Mouse (Mus musculus): ENCODE data around the gene Ptn. TPM values are rescaled to one million over a fixed set of nuclear protein-coding genes. Genes with fewer than 3 reads are reported as not detected.

Gene Ptn
- polyA plus RNA-seq, 1 experiment from 2014 or later = 314 TPM

DNA sequence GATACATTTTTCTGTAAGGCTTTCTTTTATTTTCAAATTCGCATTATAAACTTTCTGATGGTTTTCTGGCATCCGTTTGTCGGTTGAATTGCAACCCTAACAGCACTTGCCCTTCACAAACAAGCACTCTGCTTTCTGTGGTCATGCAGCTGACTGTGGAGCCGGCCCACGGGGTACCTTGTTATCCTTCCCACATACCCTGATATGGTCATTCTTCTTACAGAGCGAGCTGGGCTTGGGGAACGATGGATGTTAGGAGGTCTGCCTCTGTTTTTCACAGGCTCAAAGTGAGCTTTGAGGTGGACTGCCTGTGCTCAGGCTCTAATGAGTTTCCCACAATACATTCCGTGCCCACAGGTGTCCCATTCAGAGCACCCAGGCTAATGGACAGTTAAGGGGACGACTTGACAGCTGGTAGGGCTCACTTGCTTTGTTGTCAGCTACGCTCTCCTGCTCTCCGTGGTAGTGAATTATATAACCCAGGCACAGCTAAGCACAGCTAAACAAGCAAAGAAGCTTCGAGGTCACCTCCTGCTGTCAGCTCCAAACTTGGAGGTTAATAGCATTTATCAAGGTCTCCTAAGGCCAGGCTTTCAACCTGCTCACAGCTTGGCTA lies 21.3 kb downstream of the Ptn start:
- no peak overlapping the region for H3K4me3 ChIP-seq (ENCODE audit: low read depth, low read length)
- H3K4me1 ChIP-seq (ENCODE audit: control insufficient read depth, insufficient read depth, low read length) = peaks cover 8% of the 10 kb centered on the region
- H3K4me2 ChIP-seq = no peak overlapping the region; the same call in 1 of the 2 replicates
- H3K27me3 ChIP-seq (ENCODE audit: control insufficient read depth, insufficient read depth, low read length) = no peaks in the 10 kb centered on the region
- H3K36me3 ChIP-seq (ENCODE audit: control insufficient read depth, insufficient read depth, low read length) = no peaks in the 10 kb centered on the region
- no peaks in the 10 kb centered on the region for H3K9me3 ChIP-seq (replicated peaks; ENCODE audit: control insufficient read depth, low read length)
- ATAC-seq (replicated peaks; ENCODE audit: insufficient number of reproducible peaks, low FRiP score, low TSS enrichment) = no peak
- 40% methylated on average over 12 of the region's 12 CpGs for WGBS (ENCODE audit: insufficient replicate concordance)
- no peak overlapping the region for H3K9ac ChIP-seq (ENCODE audit: low read depth, low read length)
- no peak overlapping the region for H3K27ac ChIP-seq (ENCODE audit: low read depth, low read length)

DNA sequence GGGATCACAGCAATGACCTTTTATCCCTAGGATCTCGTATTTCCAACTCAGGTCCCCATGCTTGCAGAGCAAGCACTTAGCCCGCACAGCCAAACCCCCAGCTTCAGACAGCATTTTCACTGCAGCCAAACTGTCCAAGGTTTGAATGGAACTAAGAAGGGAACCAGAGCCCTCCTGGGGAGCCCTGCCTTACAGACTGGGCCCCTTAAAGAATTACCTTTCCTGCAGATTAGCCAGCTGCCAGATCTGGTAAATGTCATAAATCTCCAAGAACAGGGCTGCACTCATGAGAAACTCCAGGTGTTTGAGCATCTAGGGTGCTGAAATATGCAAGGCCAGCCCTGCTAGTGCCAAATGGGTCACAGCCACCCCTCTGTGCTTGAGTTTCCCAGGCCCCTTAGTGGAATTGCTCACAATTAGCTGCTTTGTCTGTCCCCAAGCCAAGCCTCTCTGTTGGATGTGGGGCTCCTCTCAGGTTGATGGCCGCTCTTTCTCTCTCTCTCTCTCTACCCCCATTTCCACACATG lies 25.3 kb downstream of the Ptn start:
- H3K9me3 ChIP-seq (replicated peaks; ENCODE audit: control insufficient read depth, low read length) = no peaks in the 10 kb centered on the region
- ATAC-seq (replicated peaks; ENCODE audit: insufficient number of reproducible peaks, low FRiP score, low TSS enrichment) = no peak
- WGBS (ENCODE audit: insufficient replicate concordance) = 51% methylated on average over 3 of the region's 3 CpGs

DNA sequence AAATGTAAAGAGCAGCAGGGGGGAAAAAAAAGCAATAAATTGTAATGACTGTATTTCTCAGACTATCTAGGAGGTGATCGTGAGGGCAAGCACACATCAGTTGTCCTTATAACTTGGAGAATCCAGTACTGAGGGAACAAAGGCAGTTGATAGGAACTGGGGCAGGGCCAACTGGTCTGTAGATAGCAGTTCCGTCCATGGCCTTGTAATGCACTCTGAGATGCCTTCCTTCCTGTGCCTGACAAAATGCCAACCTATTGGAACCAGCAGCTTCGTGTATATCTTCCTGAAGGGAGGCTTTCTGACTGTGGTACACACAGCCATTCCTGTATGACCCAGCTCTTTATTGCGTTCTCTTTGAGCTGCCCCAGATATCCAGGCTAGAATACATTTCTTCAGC lies 27.5 kb downstream of the Ptn start:
- no peak for ATAC-seq (replicated peaks; ENCODE audit: insufficient number of reproducible peaks, low FRiP score, low TSS enrichment)
- H3K27me3 ChIP-seq (ENCODE audit: control insufficient read depth, insufficient read depth, low read length) = no peaks in the 10 kb centered on the region
- H3K4me1 ChIP-seq (ENCODE audit: control insufficient read depth, insufficient read depth, low read length) = peaks cover 11% of the 10 kb centered on the region
- no peak overlapping the region for H3K27ac ChIP-seq (ENCODE audit: low read depth, low read length)
- H3K36me3 ChIP-seq (ENCODE audit: control insufficient read depth, insufficient read depth, low read length) = no peaks in the 10 kb centered on the region
- no peak overlapping the region for H3K4me2 ChIP-seq
- H3K9ac ChIP-seq (ENCODE audit: low read depth, low read length) = no peak overlapping the region
- H3K9me3 ChIP-seq (replicated peaks; ENCODE audit: control insufficient read depth, low read length) = no peaks in the 10 kb centered on the region
- 65% methylated on average over 4 of the region's 4 CpGs for WGBS (ENCODE audit: insufficient replicate concordance)
- H3K4me3 ChIP-seq (ENCODE audit: low read depth, low read length) = no peak overlapping the region

More for the DNA sequence above, 25.3 kb downstream of the Ptn start:
- no peak overlapping the region for H3K27ac ChIP-seq (ENCODE audit: low read depth, low read length)
- no peak overlapping the region for H3K4me3 ChIP-seq (ENCODE audit: low read depth, low read length)
- H3K4me2 ChIP-seq = no peak overlapping the region
- no peaks in the 10 kb centered on the region for H3K36me3 ChIP-seq (ENCODE audit: control insufficient read depth, insufficient read depth, low read length)
- peaks cover 8% of the 10 kb centered on the region for H3K4me1 ChIP-seq (ENCODE audit: control insufficient read depth, insufficient read depth, low read length)
- no peaks in the 10 kb centered on the region for H3K27me3 ChIP-seq (ENCODE audit: control insufficient read depth, insufficient read depth, low read length)
- H3K9ac ChIP-seq (ENCODE audit: low read depth, low read length) = 0 out of 2 replicates have a peak overlapping the region, but pooled peaks have one; percentile 34

DNA sequence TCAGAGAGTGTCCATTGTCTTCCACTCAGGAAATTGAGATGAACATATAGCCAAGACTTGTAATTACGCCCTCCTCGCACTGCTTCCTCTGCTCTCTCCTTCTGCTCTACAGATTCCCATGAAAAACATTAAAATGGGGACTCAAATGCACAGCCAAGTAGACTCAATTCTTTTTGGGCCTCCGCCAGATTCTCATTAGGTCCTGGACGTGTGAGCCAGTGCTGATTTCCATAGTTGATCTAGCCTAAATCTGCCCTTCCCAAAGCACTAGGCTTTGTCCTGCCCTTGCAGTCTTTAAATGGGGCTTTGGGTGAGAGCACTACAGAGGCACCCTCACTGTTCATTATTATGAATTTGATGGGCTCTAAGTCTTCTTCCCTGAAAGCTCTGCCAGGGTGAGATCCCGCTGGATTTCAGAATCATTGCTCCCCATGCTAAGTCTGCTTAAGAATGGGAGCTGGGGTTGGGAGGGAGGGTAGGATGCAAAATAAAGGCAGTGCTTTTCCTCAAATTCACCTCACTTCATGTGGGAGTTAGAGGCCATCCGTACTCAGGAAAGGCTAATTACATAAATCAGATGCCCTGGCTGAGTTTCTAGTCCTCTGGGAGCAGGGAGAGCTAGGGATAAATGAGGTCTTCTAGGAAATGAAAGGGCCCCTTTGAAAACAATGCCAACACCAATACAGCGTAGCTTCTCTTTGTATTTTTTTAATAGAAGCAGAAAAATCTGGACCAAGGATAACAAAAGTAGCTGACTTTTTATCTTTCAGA lies 32.3 kb downstream of the Ptn start:
- Histone ChIP-seq H3K27ac (ENCODE audit: low read depth, low read length) (no peak overlapping the region), H3K36me3 (ENCODE audit: control insufficient read depth, insufficient read depth, low read length) (no peaks in the 10 kb centered on the region), H3K9ac (ENCODE audit: low read depth, low read length) (no peak overlapping the region), H3K4me3 (ENCODE audit: low read depth, low read length) (no peak overlapping the region), H3K9me3 (replicated peaks; ENCODE audit: control insufficient read depth, low read length) (no peaks in the 10 kb centered on the region), H3K4me2 (no peak overlapping the region), H3K4me1 (ENCODE audit: control insufficient read depth, insufficient read depth, low read length) (peaks cover 2% of the 10 kb centered on the region; the same call in 1 of the 2 replicates), H3K27me3 (ENCODE audit: control insufficient read depth, insufficient read depth, low read length) (no peaks in the 10 kb centered on the region)
- no peak for ATAC-seq (replicated peaks; ENCODE audit: insufficient number of reproducible peaks, low FRiP score, low TSS enrichment)
- 55% methylated on average over 7 of the region's 7 CpGs for WGBS (ENCODE audit: insufficient replicate concordance)

DNA sequence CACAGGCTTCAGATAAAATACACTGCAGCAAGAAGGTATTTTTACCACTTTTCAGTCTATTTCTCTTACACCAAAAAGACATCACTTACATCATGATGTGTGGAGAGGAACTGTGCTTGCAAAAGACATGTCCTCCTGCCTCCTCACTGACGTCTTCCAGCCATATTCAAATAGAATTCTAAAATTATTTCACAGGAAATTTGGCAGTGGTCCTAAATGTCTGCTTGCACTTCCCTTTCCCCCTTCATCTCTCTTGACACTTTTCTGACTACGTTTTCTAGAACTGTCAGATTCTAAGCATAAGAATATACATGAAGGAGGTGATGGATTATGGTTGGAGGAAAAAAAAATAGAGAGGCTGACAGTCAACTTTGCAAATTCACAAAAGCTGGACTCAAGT lies 33.0 kb downstream of the Ptn start:
- no peaks in the 10 kb centered on the region for H3K9me3 ChIP-seq (replicated peaks; ENCODE audit: control insufficient read depth, low read length)
- WGBS (ENCODE audit: insufficient replicate concordance) = 43% methylated on average over 2 of the region's 2 CpGs
- H3K27me3 ChIP-seq (ENCODE audit: control insufficient read depth, insufficient read depth, low read length) = no peaks in the 10 kb centered on the region
- no peak overlapping the region for H3K4me2 ChIP-seq
- H3K36me3 ChIP-seq (ENCODE audit: control insufficient read depth, insufficient read depth, low read length) = no peaks in the 10 kb centered on the region
- no peak for ATAC-seq (replicated peaks; ENCODE audit: insufficient number of reproducible peaks, low FRiP score, low TSS enrichment)
- no peak overlapping the region for H3K4me3 ChIP-seq (ENCODE audit: low read depth, low read length)
- no peak overlapping the region for H3K9ac ChIP-seq (ENCODE audit: low read depth, low read length)
- no peak overlapping the region for H3K27ac ChIP-seq (ENCODE audit: low read depth, low read length)
- peaks cover 2% of the 10 kb centered on the region; the same call in 1 of the 2 replicates for H3K4me1 ChIP-seq (ENCODE audit: control insufficient read depth, insufficient read depth, low read length)

DNA sequence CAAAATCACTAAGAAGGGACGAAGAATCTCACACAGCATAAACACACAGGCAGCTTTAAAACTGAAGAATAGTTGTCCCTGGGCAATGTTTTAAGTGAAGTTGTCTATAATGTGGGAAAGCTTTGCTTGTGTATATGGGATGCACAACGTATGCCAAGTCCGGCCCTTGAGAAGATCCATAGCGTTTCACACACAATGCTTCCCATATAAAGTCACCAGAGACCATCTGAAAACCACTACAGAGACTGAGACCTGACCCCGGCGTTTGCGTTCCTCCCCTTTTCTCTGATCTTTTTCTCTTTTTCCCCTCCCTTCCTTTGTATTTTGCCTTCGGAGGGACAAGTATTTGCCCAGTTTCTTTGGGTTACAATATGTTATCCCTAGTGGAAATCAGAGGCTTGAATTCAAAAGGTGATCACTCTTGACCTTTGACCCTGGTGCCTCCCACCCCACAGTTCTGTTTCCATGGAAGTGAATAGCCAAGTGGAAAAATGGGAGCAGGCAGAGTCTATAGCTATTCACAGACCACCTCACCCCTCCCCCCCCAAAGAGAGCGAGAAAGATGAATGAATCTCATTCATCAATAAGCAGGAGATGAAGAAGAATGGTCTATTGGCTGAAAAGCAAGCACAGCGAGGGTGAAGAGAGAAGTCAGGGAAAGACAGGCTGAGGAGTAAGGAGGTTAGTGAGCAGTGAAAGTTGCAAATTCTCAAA lies 34.2 kb downstream of the Ptn start:
- Histone ChIP-seq H3K27me3 (ENCODE audit: control insufficient read depth, insufficient read depth, low read length) (no peaks in the 10 kb centered on the region), H3K9ac (ENCODE audit: low read depth, low read length) (no peak overlapping the region), H3K27ac (ENCODE audit: low read depth, low read length) (no peak overlapping the region), H3K9me3 (replicated peaks; ENCODE audit: control insufficient read depth, low read length) (no peaks in the 10 kb centered on the region), H3K4me3 (ENCODE audit: low read depth, low read length) (no peak overlapping the region), H3K4me1 (ENCODE audit: control insufficient read depth, insufficient read depth, low read length) (peaks cover 2% of the 10 kb centered on the region; the same call in 1 of the 2 replicates), H3K36me3 (ENCODE audit: control insufficient read depth, insufficient read depth, low read length) (no peaks in the 10 kb centered on the region), H3K4me2 (no peak overlapping the region)
- no peak for ATAC-seq (replicated peaks; ENCODE audit: insufficient number of reproducible peaks, low FRiP score, low TSS enrichment)
- WGBS (ENCODE audit: insufficient replicate concordance) = 73% methylated on average over 10 of the region's 10 CpGs

DNA sequence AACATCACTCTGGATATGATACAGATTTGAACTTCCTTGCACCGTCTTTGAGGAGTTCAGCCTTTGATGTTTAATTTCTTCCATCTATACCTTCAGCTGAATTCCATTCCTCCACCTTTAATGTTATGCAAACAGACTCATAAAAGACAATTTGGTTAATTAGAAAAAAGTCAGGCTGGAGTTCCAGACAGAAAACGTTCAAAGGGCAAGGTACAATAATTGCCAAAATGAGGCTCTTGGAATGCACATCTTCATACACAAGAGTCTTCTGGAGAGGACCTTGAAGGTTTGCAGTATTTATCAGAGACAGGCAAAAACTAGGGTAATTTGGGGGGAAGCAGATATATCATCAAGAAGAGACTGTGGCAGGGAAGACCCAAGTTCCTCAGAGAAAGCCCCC lies 37.5 kb downstream of the Ptn start:
- Histone ChIP-seq H3K36me3 (ENCODE audit: control insufficient read depth, insufficient read depth, low read length) (no peaks in the 10 kb centered on the region), H3K27me3 (ENCODE audit: control insufficient read depth, insufficient read depth, low read length) (no peaks in the 10 kb centered on the region), H3K9ac (ENCODE audit: low read depth, low read length) (no peak overlapping the region), H3K27ac (ENCODE audit: low read depth, low read length) (no peak overlapping the region), H3K4me3 (ENCODE audit: low read depth, low read length) (no peak overlapping the region), H3K9me3 (replicated peaks; ENCODE audit: control insufficient read depth, low read length) (no peaks in the 10 kb centered on the region), H3K4me2 (no peak overlapping the region), H3K4me1 (ENCODE audit: control insufficient read depth, insufficient read depth, low read length) (no peaks in the 10 kb centered on the region)
- ATAC-seq (replicated peaks; ENCODE audit: insufficient number of reproducible peaks, low FRiP score, low TSS enrichment) = no peak
- 80% methylated on average over 2 of the region's 2 CpGs for WGBS (ENCODE audit: insufficient replicate concordance)

DNA sequence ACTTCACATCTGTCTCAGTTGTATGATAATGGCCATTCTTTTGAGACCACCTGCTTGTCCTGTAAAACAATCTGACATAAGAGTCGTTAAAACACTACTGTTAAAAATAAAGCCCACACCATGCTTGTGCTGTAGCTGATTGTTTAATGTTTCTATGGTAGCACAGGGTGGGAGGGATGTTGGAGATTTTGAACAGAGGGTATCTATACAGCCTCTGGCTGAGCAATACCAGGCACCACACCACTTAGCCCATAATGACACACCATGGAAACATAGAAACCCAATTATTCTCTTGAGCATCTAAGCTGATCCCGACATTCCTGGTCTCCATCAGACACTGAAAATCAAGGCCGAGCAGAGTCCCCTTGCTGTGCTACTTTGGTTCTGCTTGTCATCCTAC lies 41.0 kb downstream of the Ptn start:
- H3K9me3 ChIP-seq (replicated peaks; ENCODE audit: control insufficient read depth, low read length) = no peaks in the 10 kb centered on the region
- WGBS (ENCODE audit: insufficient replicate concordance) = 81% methylated on average over 3 of the region's 3 CpGs
- H3K4me3 ChIP-seq (ENCODE audit: low read depth, low read length) = no peak overlapping the region
- H3K36me3 ChIP-seq (ENCODE audit: control insufficient read depth, insufficient read depth, low read length) = no peaks in the 10 kb centered on the region
- no peaks in the 10 kb centered on the region for H3K4me1 ChIP-seq (ENCODE audit: control insufficient read depth, insufficient read depth, low read length)
- H3K9ac ChIP-seq (ENCODE audit: low read depth, low read length) = no peak overlapping the region
- no peak overlapping the region for H3K27ac ChIP-seq (ENCODE audit: low read depth, low read length)
- H3K4me2 ChIP-seq = no peak overlapping the region
- no peak for ATAC-seq (replicated peaks; ENCODE audit: insufficient number of reproducible peaks, low FRiP score, low TSS enrichment)
- no peaks in the 10 kb centered on the region for H3K27me3 ChIP-seq (ENCODE audit: control insufficient read depth, insufficient read depth, low read length)

Data from heart, embryonic 11.5 days (tissue).